Mouse (Mus musculus) liver, adult 2 months (tissue): ENCODE measurements at regions not wholly inside any gene's neighbourhood (a gene's known extent, or its start where the extent isn't known, plus 50 kb on each side); places are given as distances from the start of the nearest gene placed in this dataset.

ENCODE experiments used
- DNase-seq: peaks from one replicate; pipeline ENCODE4 v3.0.0-alpha.2; 2011; ENCODE audit warnings: low read depth, low spot score; ENCODE audit errors: extremely low read depth
- H3K27ac ChIP-seq: fragments of 200-500 bp; replicated peaks from 2 replicates; pipeline ENCODE4 v1.5.1; 2012; ENCODE audit warnings: low read depth, mild to moderate bottlenecking, control low read depth, inconsistent platforms, low read length; ENCODE audit not compliant: insufficient read depth
- H3K27me3 ChIP-seq: fragments of 200-500 bp; 2 replicates; pipeline ENCODE4 v1.6.1; 2012; ENCODE audit warnings: mild to moderate bottlenecking, moderate library complexity, low read length, inconsistent platforms; ENCODE audit not compliant: control insufficient read depth, insufficient read depth
- H3K36me3 ChIP-seq: fragments of 200-500 bp; 2 replicates; pipeline ENCODE4 v1.6.1; 2012; ENCODE audit warnings: low read length, inconsistent platforms; ENCODE audit not compliant: control insufficient read depth, insufficient read depth
- H3K4me1 ChIP-seq: fragments of 200-500 bp; 2 replicates; pipeline ENCODE4 v1.6.1; 2011; ENCODE audit warnings: low read length; ENCODE audit not compliant: control insufficient read depth, insufficient read depth
- H3K4me3 ChIP-seq: fragments of 200-500 bp; 2 replicates; pipeline ENCODE4 v1.5.1; 2011; ENCODE audit warnings: low read depth, mild to moderate bottlenecking, control low read depth, low read length, moderate library complexity; ENCODE audit not compliant: insufficient read depth
- H3K79me2 ChIP-seq: fragments of 200-500 bp; 2 replicates; pipeline ENCODE4 v1.6.1; 2012; ENCODE audit warnings: inconsistent platforms, mild to moderate bottlenecking, low read length, moderate library complexity; ENCODE audit not compliant: control insufficient read depth, insufficient read depth
- H3K9ac ChIP-seq: fragments of 200-500 bp; 2 replicates; pipeline ENCODE4 v1.6.1; 2012; ENCODE audit warnings: low read depth, mild to moderate bottlenecking, control low read depth, inconsistent platforms, low read length
- CTCF ChIP-seq: fragments of 200-500 bp; IDR thresholded peaks from 2 replicates; pipeline ENCODE4 v1.5.1; 2011; ENCODE audit warnings: low read depth, low read length, control low read depth
- POLR2A ChIP-seq: fragments of 200-500 bp; IDR thresholded peaks from 2 replicates; pipeline ENCODE4 v1.6.1; 2011; ENCODE audit warnings: low read length, control low read depth; ENCODE audit not compliant: insufficient read depth; ENCODE audit errors: extremely low read depth
- WGBS: fragments of 180-500 bp; shearing (Covaris S2); methylation state at CpG from one replicate; pipeline ENCODE4 v1.1.7; 2018; 5-methylcytosine and 5-hydroxymethylcytosine counted together

GRCm38 (mm10) chr9:46610101-46611005 lies 290.6 kb upstream of the 4931429L15Rik start:
- TF ChIP-seq CTCF (no peak), POLR2A (no peak)
- Histone ChIP-seq H3K4me1 (no peaks in the 10 kb centered on the region), H3K9ac (no peak overlapping the region), H3K36me3 (no peaks in the 10 kb centered on the region), H3K27ac (no peak overlapping the region), H3K4me3 (no peak overlapping the region), H3K79me2 (no peaks in the 10 kb centered on the region), H3K27me3 (0 out of 2 replicates have a peak, but pooled peaks cover 2% of the 10 kb centered on the region)
- DNase-seq: no peak
- 59% methylated on average over 11 of the region's 11 CpGs for WGBS

DNA sequence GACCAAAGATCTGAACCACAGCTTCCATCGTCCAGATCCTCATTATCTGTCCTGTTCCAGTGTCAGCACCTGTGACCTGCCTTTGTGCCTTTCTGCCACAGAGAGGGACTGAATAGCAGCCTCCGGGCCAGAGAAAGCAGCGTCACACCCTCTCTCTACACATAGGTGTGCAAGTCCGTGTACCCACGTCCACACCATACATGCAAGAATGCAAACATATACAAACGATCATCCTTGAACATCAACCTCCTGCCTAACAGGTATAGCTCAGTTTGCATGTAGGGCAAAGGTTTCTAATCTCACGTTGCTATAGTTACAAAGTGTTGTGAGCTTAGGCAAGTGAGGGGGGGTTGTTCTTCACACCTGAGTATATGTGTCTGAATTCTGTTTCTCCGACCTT lies 288.9 kb upstream of the 4931429L15Rik start:
- Histone ChIP-seq H3K4me3 (no peak overlapping the region), H3K79me2 (no peaks in the 10 kb centered on the region), H3K9ac (no peak overlapping the region), H3K4me1 (no peaks in the 10 kb centered on the region), H3K36me3 (no peaks in the 10 kb centered on the region), H3K27me3 (0 out of 2 replicates have a peak, but pooled peaks cover 2% of the 10 kb centered on the region), H3K27ac (no peak overlapping the region)
- no peak for TF ChIP-seq POLR2A
- no peak for DNase-seq
- 73% methylated on average over 8 of the region's 8 CpGs for WGBS

DNA sequence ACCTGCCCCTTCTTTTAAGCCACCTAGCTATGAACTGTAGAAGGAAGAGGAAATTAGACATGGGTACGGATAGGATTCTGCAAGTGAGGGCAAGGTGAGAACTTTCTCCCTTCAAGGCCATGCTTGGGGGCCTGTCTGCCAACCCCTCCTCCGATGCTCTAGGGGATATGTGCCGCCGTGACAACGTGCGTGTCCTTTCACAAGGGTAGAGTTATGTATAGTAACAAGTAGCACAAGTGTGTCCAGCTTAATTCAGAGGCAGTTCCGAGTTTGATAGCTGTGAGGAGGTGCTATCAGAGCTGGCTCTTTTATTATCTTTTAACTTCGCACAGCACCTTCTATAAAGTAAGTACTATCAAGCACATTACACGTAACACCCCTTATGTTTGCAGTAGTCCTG lies 281.0 kb upstream of the 4931429L15Rik start:
- no peak overlapping the region for H3K4me3 ChIP-seq
- no peaks in the 10 kb centered on the region for H3K4me1 ChIP-seq
- no peak overlapping the region for H3K9ac ChIP-seq
- TF ChIP-seq POLR2A (no peak), CTCF (no peak)
- no peak for DNase-seq
- H3K36me3 ChIP-seq: no peaks in the 10 kb centered on the region
- H3K27me3 ChIP-seq: no peaks in the 10 kb centered on the region
- WGBS: 87% methylated on average over 9 of the region's 9 CpGs
- H3K79me2 ChIP-seq: no peaks in the 10 kb centered on the region
- no peak overlapping the region for H3K27ac ChIP-seq

- no peaks in the 10 kb centered on the region for H3K4me1 ChIP-seq
- no peaks in the 10 kb centered on the region for H3K36me3 ChIP-seq
- H3K4me3 ChIP-seq: no peak overlapping the region
- H3K27ac ChIP-seq: no peak overlapping the region
- no peaks in the 10 kb centered on the region for H3K79me2 ChIP-seq
- no peak for TF ChIP-seq CTCF
- TF ChIP-seq POLR2A: no peak
- WGBS: 59% methylated on average over 8 of the region's 8 CpGs
- no peak overlapping the region for H3K9ac ChIP-seq
- no peaks in the 10 kb centered on the region for H3K27me3 ChIP-seq
- no peak for DNase-seq
These were observed 280.3 kb upstream of the 4931429L15Rik start for GRCm38 (mm10) chr9:46599931-46600708.

DNA sequence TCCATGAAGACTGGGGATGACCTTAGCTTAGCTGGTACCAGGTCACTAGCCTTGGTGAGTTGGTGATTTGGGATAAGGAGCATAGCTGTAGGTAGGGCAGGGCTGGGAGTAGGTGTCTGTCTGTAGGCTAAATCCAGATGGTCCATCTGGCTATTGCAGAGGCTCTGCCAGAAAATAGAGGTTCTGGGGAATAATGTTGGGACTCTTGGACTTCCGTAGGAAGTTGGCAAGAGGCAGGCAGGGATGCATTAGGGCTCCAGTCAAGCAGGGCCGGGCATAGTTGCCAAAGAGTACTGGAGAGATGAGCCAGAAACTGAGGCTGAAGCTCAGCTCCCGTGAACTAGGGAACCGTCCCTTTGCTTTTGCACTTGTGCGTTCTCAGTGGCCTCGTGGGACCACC lies 278.7 kb upstream of the 4931429L15Rik start:
- Histone ChIP-seq H3K79me2 (no peaks in the 10 kb centered on the region), H3K36me3 (no peaks in the 10 kb centered on the region), H3K27me3 (no peaks in the 10 kb centered on the region), H3K4me1 (no peaks in the 10 kb centered on the region), H3K9ac (no peak overlapping the region), H3K27ac (no peak overlapping the region), H3K4me3 (no peak overlapping the region)
- no peak for DNase-seq
- TF ChIP-seq CTCF (no peak), POLR2A (no peak)
- 82% methylated on average over 6 of the region's 6 CpGs for whole genome bisulfite sequencing

DNA sequence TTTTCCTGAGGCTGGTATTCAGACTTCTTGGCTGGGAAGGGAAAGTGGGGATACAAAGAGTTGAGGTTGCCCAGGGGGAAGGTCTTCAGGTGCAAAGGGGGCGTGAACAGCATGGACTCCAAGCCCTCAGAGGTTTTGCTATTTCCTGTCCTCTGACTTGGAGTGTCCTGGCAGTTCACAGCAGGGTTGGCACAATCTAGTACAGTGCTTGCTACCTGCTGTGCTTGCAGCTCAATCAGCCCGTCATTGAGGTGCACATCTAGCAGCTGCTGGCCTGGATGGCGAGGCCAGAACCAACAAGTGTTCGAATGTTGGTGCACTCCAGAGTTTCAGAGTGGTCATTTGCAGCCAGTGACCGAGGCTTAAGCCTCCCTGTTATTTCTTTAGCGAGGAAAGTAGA lies 273.7 kb upstream of the 4931429L15Rik start:
- TF ChIP-seq CTCF (no peak), POLR2A (no peak)
- H3K4me1 ChIP-seq: no peaks in the 10 kb centered on the region
- H3K36me3 ChIP-seq: no peaks in the 10 kb centered on the region
- no peak overlapping the region for H3K9ac ChIP-seq
- H3K27ac ChIP-seq: no peak overlapping the region
- no peak overlapping the region for H3K4me3 ChIP-seq
- H3K79me2 ChIP-seq: no peaks in the 10 kb centered on the region
- no peak for DNase-seq
- WGBS: 79% methylated on average over 6 of the region's 6 CpGs
- H3K27me3 ChIP-seq: no peaks in the 10 kb centered on the region
